Mouse (Mus musculus) G1E (cell line): ENCODE measurements around the gene Spata33.

Experiments used
- CTCF ChIP-seq: IDR thresholded peaks from 2 replicates; pipeline ENCODE4 v1.5.1; 2012; ENCODE audit warnings: low read depth, low read length, inconsistent platforms, mixed read lengths
- GATA1 ChIP-seq: IDR thresholded peaks from 2 replicates; pipeline ENCODE4 v1.6.1; 2012; ENCODE audit warnings: borderline replicate concordance, low read length, inconsistent platforms, mixed read lengths
- TAL1 ChIP-seq: conservative IDR thresholded peaks from 2 replicates; pipeline ENCODE4 v1.6.1; 2012; ENCODE audit warnings: low read depth, low read length, inconsistent platforms, mixed read lengths

- TF ChIP-seq CTCF: no peak
- TF ChIP-seq TAL1: no peak
- no peak for TF ChIP-seq GATA1
Measured at GRCm38 (mm10) chr8:123234918-123235519, 22.4 kb downstream of the Spata33 start.
